Mouse (Mus musculus) heart, embryonic 10.5 days (tissue): Measurements from ENCODE around the gene Zfp574. TPM values are rescaled to one million over a fixed set of nuclear protein-coding genes. Genes with fewer than 3 reads are reported as not detected.
A peak's percentile ranks its signal among the peaks of the same experiment; 100 is the strongest.

Source experiments
- DNase-seq: peaks from one replicate; pipeline ENCODE4 v3.0.0-alpha.2; 2017; ENCODE audit warnings: low spot score
- H3K27ac ChIP-seq: fragments of 300-500 bp; sonication (generic); 2 replicates; pipeline ENCODE4 v1.5.1; 2016; ENCODE audit warnings: mild to moderate bottlenecking
- H3K27me3 ChIP-seq: fragments of 300-500 bp; sonication (generic); 2 replicates; pipeline ENCODE4 v1.6.1; 2016; ENCODE audit warnings: mild to moderate bottlenecking; ENCODE audit not compliant: poor library complexity, insufficient read depth, severe bottlenecking
- H3K36me3 ChIP-seq: fragments of 300-500 bp; sonication (generic); 2 replicates; pipeline ENCODE4 v1.6.1; 2016; ENCODE audit warnings: mild to moderate bottlenecking, moderate library complexity
- H3K4me1 ChIP-seq: fragments of 300-500 bp; sonication (generic); 2 replicates; pipeline ENCODE4 v1.6.1; 2016; ENCODE audit warnings: mild to moderate bottlenecking
- H3K4me3 ChIP-seq: fragments of 300-500 bp; sonication (generic); 2 replicates; pipeline ENCODE4 v1.5.1; 2016; ENCODE audit warnings: mild to moderate bottlenecking, moderate library complexity
- H3K9me3 ChIP-seq: fragments of 300-500 bp; sonication (generic); 2 replicates; pipeline ENCODE4 v1.6.1; 2016; ENCODE audit warnings: mild to moderate bottlenecking, moderate library complexity
- WGBS: fragments of 180-500 bp; shearing (Covaris S2); methylation state at CpG from one replicate; pipeline ENCODE4 v1.1.7; 2016; 5-methylcytosine and 5-hydroxymethylcytosine counted together
- polyA plus RNA-seq: library from polyadenylated mRNA; unstranded; fragments of >200 nt; fragmentation: Nextera tagmentation; extraction: Ambion mirVana; gene quantifications from 2 replicates; pipeline ENCODE4 v1.2.1, GENCODE M21; 2016

Zfp574 gene
- polyA plus RNA-seq, 1 experiment from 2014 or later = 30.2 TPM

- Histone ChIP-seq H3K36me3 (peaks cover 31% of the 10 kb centered on the region), H3K9me3 (no peaks in the 10 kb centered on the region), H3K4me1 (peaks cover 53% of the 10 kb centered on the region), H3K4me3 (peak overlapping the region; percentile 99), H3K27me3 (no peaks in the 10 kb centered on the region), H3K27ac (peak overlapping the region; percentile 96)
- WGBS = 1% methylated on average over 31 of the region's 33 CpGs
- no peak for DNase-seq
Measured at GRCm38 (mm10) chr7:25077414-25077755, 5.0 kb downstream of the Zfp574 start.

GRCm38 (mm10) chr7:25079496-25080026 is 7.2 kb downstream of the Zfp574 start:
- Histone ChIP-seq H3K4me1 (peaks cover 40% of the 10 kb centered on the region), H3K36me3 (peaks cover 53% of the 10 kb centered on the region), H3K27me3 (no peaks in the 10 kb centered on the region), H3K27ac (no peak overlapping the region), H3K9me3 (no peaks in the 10 kb centered on the region), H3K4me3 (no peak overlapping the region; the same call in 1 of the 2 replicates)
- WGBS = 80% methylated on average over 12 of the region's 12 CpGs
- no peak for DNase-seq

DNA sequence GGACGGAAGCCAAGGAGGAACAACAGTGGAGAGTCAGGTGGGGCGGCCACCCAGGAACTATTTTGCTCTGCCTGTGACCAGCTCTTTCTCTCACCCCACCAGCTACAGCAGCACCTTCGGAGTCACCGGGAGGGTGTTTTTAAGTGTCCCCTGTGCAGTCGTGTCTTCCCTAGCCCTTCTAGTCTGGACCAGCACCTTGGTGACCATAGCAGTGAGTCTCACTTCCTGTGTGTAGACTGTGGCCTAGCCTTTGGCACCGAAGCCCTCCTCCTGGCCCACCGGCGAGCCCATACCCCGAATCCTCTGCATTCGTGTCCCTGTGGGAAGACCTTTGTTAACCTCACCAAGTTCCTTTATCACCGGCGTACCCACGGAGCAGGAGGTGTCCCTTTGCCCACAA is 8.1 kb downstream of the Zfp574 start:
- no peak for DNase-seq
- Histone ChIP-seq H3K27me3 (no peaks in the 10 kb centered on the region), H3K9me3 (no peaks in the 10 kb centered on the region), H3K4me1 (peaks cover 41% of the 10 kb centered on the region), H3K36me3 (peaks cover 62% of the 10 kb centered on the region), H3K4me3 (no peak overlapping the region; the same call in 1 of the 2 replicates), H3K27ac (no peak overlapping the region)
- 92% methylated on average over 13 of the region's 13 CpGs for WGBS

DNA sequence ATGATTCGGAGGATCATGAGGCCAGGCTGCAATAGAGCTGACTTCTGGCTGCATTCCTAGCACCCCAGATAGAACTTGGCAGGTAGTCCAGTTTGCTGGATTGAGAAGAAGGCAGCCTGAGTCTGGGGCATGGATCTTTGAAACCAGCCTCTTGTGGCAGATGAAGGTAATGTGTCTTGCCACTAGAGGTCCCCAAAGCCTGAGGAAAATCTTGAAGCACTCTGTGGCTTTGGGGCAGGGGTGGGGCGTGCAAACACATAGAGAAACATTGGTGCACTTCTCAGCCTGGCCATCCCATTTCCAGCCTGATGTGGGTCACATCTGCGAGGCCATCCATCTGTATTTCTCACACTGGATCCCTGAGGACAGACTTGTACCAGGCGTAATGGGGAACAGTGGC is 10.1 kb downstream of the Zfp574 start:
- Histone ChIP-seq H3K36me3 (peaks cover 65% of the 10 kb centered on the region), H3K27me3 (no peaks in the 10 kb centered on the region), H3K4me1 (peaks cover 36% of the 10 kb centered on the region), H3K4me3 (no peak overlapping the region), H3K27ac (no peak overlapping the region), H3K9me3 (no peaks in the 10 kb centered on the region)
- DNase-seq = no peak
- WGBS = 91% methylated on average over 4 of the region's 4 CpGs

- Histone ChIP-seq H3K36me3 (peaks cover 62% of the 10 kb centered on the region), H3K4me3 (no peak overlapping the region), H3K27ac (no peak overlapping the region), H3K27me3 (no peaks in the 10 kb centered on the region), H3K9me3 (no peaks in the 10 kb centered on the region), H3K4me1 (peaks cover 35% of the 10 kb centered on the region)
- 71% methylated on average over 5 of the region's 5 CpGs for WGBS
- no peak for DNase-seq
Measured at GRCm38 (mm10) chr7:25084621-25085020, 12.3 kb downstream of the Zfp574 start.

- Histone ChIP-seq H3K27me3 (peaks cover 6% of the 10 kb centered on the region; the same call in 1 of the 2 replicates), H3K36me3 (peaks cover 41% of the 10 kb centered on the region), H3K4me3 (no peak overlapping the region), H3K9me3 (no peaks in the 10 kb centered on the region), H3K27ac (no peak overlapping the region), H3K4me1 (peaks cover 37% of the 10 kb centered on the region)
- 50% methylated on average over 3 of the region's 3 CpGs for WGBS
- DNase-seq = no peak
Measured at GRCm38 (mm10) chr7:25086656-25087055, 14.3 kb downstream of the Zfp574 start.

GRCm38 (mm10) chr7:25087256-25087912 is 15.0 kb downstream of the Zfp574 start:
- Histone ChIP-seq H3K27me3 (peaks cover 11% of the 10 kb centered on the region), H3K4me1 (peaks cover 37% of the 10 kb centered on the region), H3K9me3 (no peaks in the 10 kb centered on the region), H3K36me3 (peaks cover 34% of the 10 kb centered on the region), H3K4me3 (no peak overlapping the region), H3K27ac (no peak overlapping the region)
- no peak for DNase-seq
- 69% methylated on average over 10 of the region's 10 CpGs for WGBS

- H3K36me3 ChIP-seq = peaks cover 28% of the 10 kb centered on the region
- no peaks in the 10 kb centered on the region for H3K9me3 ChIP-seq
- peaks cover 17% of the 10 kb centered on the region for H3K27me3 ChIP-seq
- H3K4me3 ChIP-seq = no peak overlapping the region
- no peak for DNase-seq
- 67% methylated on average over 5 of the region's 5 CpGs for WGBS
- H3K4me1 ChIP-seq = peaks cover 38% of the 10 kb centered on the region
- H3K27ac ChIP-seq = no peak overlapping the region
Measured at GRCm38 (mm10) chr7:25087972-25088371, 15.6 kb downstream of the Zfp574 start.

GRCm38 (mm10) chr7:25088531-25088930 is 16.2 kb downstream of the Zfp574 start:
- Histone ChIP-seq H3K27ac (peak overlapping the region; percentile 31), H3K36me3 (peaks cover 23% of the 10 kb centered on the region), H3K27me3 (peaks cover 22% of the 10 kb centered on the region), H3K4me3 (no peak overlapping the region; the same call in 1 of the 2 replicates), H3K4me1 (peaks cover 38% of the 10 kb centered on the region), H3K9me3 (no peaks in the 10 kb centered on the region)
- DNase-seq = no peak
- 14% methylated on average over 10 of the region's 10 CpGs for WGBS

DNA sequence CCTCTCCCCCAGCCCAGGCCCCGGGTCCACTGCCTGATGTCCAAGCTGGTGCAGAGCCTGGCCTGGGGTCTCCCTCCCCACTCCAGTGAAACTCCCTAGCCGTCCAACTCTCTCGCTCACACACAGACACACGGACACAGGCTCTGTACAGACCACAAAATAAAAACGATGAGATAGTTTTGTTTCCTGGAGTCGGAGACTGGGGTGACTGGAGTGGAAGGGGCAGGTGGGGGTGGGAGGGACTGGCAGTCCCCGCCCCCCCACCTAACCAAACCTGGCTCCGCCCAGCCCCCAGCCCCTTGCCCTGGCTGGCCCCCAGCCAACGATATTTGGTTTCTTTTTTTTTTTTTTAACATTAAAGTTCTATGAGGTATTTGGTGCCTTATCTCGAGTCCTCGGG is 16.6 kb downstream of the Zfp574 start:
- Histone ChIP-seq H3K36me3 (peaks cover 18% of the 10 kb centered on the region), H3K4me1 (peaks cover 38% of the 10 kb centered on the region), H3K9me3 (no peaks in the 10 kb centered on the region), H3K27ac (peak overlapping the region; percentile 31), H3K27me3 (peaks cover 27% of the 10 kb centered on the region), H3K4me3 (no peak overlapping the region; the same call in 1 of the 2 replicates)
- 28% methylated on average over 11 of the region's 11 CpGs for WGBS
- no peak for DNase-seq

- Histone ChIP-seq H3K4me3 (no peak overlapping the region), H3K27me3 (peaks cover 27% of the 10 kb centered on the region), H3K9me3 (no peaks in the 10 kb centered on the region), H3K27ac (peak overlapping the region; percentile 56; the same call in 1 of the 2 replicates), H3K4me1 (peaks cover 35% of the 10 kb centered on the region), H3K36me3 (peaks cover 9% of the 10 kb centered on the region; the same call in 1 of the 2 replicates)
- WGBS = 37% methylated on average over 10 of the region's 10 CpGs
- DNase-seq = no peak
Measured at GRCm38 (mm10) chr7:25089875-25090274, 17.5 kb downstream of the Zfp574 start.

- H3K27me3 ChIP-seq = peaks cover 51% of the 10 kb centered on the region
- H3K36me3 ChIP-seq = no peaks in the 10 kb centered on the region
- no peaks in the 10 kb centered on the region for H3K9me3 ChIP-seq
- H3K4me1 ChIP-seq = peaks cover 2% of the 10 kb centered on the region
- H3K27ac ChIP-seq = no peak overlapping the region
- WGBS = 75% methylated on average over 3 of the region's 3 CpGs
- DNase-seq = no peak
- no peak overlapping the region for H3K4me3 ChIP-seq
Measured at GRCm38 (mm10) chr7:25098169-25098568, 25.8 kb downstream of the Zfp574 start.

- Histone ChIP-seq H3K27me3 (peaks cover 50% of the 10 kb centered on the region), H3K27ac (no peak overlapping the region), H3K4me3 (no peak overlapping the region), H3K36me3 (no peaks in the 10 kb centered on the region), H3K4me1 (no peaks in the 10 kb centered on the region), H3K9me3 (no peaks in the 10 kb centered on the region)
- DNase-seq = no peak
- WGBS = 43% methylated on average over 4 of the region's 4 CpGs
Measured at GRCm38 (mm10) chr7:25099581-25099980, 27.2 kb downstream of the Zfp574 start.
